ENCODE assay signal across 8 mouse cellular contexts in the genomic region with DNA sequence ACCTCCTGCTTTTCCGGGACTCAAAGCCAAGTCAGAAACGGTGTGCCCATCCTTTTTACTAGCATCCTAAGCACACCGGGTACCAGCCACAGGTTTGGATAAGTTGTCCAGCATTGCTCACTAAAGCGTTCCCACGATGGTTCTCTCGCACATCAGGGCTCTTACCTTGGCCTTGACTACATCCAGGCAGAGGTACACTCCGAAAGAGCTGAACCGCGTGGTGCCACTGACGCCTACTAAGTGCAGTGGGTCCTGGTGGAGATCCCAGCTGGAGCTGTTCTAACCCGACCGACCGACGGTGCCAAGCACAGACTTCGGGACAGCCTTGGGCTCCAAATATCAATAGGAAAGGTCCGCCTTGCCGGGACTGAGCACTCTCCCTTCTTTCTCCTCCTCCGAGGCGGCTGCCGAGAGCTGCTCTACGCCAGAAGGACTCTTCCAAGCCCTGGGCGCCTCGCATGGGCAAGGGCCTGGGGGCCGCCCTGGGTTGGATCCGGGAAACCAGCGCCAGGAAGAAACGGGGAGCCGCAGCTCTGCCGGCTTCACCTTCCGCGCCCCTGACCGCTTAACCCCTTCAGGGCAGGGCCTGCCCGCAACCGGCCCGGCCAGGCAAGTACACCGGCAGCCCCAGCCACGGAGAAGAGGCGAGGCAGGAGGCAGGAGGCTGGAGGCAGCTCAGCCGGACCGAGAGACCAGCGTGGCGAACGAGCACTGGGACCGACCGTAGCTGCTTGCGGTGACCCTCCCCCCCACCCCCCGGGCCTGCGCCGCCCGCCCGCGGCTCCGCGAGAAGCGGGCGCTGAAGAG. TPM values are rescaled to one million over a fixed set of nuclear protein-coding genes. Genes with fewer than 3 reads are reported as not detected.
DNase-seq lines count a peak whose midpoint lies in the region; ATAC-seq and TF ChIP-seq lines count a peak whose summit lies in the region.

No protein-coding gene starts in this region.

- peak overlapping the region; percentile 90 for H3K9ac ChIP-seq in embryonic facial prominence, embryonic 13.5 days
- H3K9ac ChIP-seq in heart, embryonic 13.5 days: peak overlapping the region; percentile 93
- peak overlapping the region; percentile 93 for H3K9ac ChIP-seq in kidney, embryonic 16.5 days (replicated peaks; ENCODE audit: low read length)

- H3K36me3 ChIP-seq in embryonic facial prominence, embryonic 13.5 days: no peaks in the 10 kb centered on the region
- no peaks in the 10 kb centered on the region for H3K36me3 ChIP-seq in heart, embryonic 13.5 days
- H3K36me3 ChIP-seq in kidney, embryonic 16.5 days (ENCODE audit: insufficient read depth, low read length): no peaks in the 10 kb centered on the region

- H3K27ac ChIP-seq in embryonic facial prominence, embryonic 13.5 days: peak overlapping the region; percentile 95
- peak overlapping the region; percentile 94 for H3K27ac ChIP-seq in heart, embryonic 13.5 days (replicated peaks)
- H3K27ac ChIP-seq in kidney, embryonic 16.5 days (ENCODE audit: low read length): peak overlapping the region; percentile 90
- peak overlapping the region; percentile 61 for H3K27ac ChIP-seq in olfactory bulb, adult 2 months (ENCODE audit: insufficient read depth, low read depth, low read length)

- peak overlapping the region; percentile 90 for H3K4me3 ChIP-seq in embryonic facial prominence, embryonic 13.5 days
- H3K4me3 ChIP-seq in heart, embryonic 13.5 days: peak overlapping the region; percentile 87
- peak overlapping the region; percentile 88 for H3K4me3 ChIP-seq in kidney, embryonic 16.5 days (ENCODE audit: low read length)
- H3K4me3 ChIP-seq in lung, adult 2 months (replicated peaks; ENCODE audit: extremely low read depth, low read depth, low read length): peak overlapping the region; percentile 76
- H3K4me3 ChIP-seq in olfactory bulb, adult 2 months (ENCODE audit: insufficient read depth, low read depth, low read length): peak overlapping the region; percentile 87

- ATAC-seq in embryonic facial prominence, embryonic 13.5 days (ENCODE audit: insufficient number of reproducible peaks, insufficient read depth, low FRiP score, low TSS enrichment, low read depth): peak; percentile 22
- peak; percentile 11; the same call in 1 of the 2 replicates for ATAC-seq in heart, embryonic 13.5 days (ENCODE audit: extremely low read depth, insufficient number of reproducible peaks, low FRiP score, low TSS enrichment)
- ATAC-seq in kidney, embryonic 16.5 days (ENCODE audit: low FRiP score, low TSS enrichment): peak; percentile 50

- peaks cover 34% of the 10 kb centered on the region for H3K4me1 ChIP-seq in embryonic facial prominence, embryonic 13.5 days
- H3K4me1 ChIP-seq in heart, embryonic 13.5 days: peaks cover 33% of the 10 kb centered on the region
- peaks cover 12% of the 10 kb centered on the region for H3K4me1 ChIP-seq in kidney, embryonic 16.5 days (ENCODE audit: insufficient read depth, low read length)
- peaks cover 4% of the 10 kb centered on the region for H3K4me1 ChIP-seq in lung, adult 2 months (ENCODE audit: control insufficient read depth, insufficient read depth, low read length)
- H3K4me1 ChIP-seq in olfactory bulb, adult 2 months (ENCODE audit: control insufficient read depth, insufficient read depth, low read length): peaks cover 2% of the 10 kb centered on the region

- peak overlapping the region; percentile 88 for H3K4me2 ChIP-seq in embryonic facial prominence, embryonic 13.5 days
- H3K4me2 ChIP-seq in heart, embryonic 13.5 days: peak overlapping the region; percentile 92
- H3K4me2 ChIP-seq in kidney, embryonic 16.5 days (replicated peaks; ENCODE audit: low read depth, low read length): peak overlapping the region; percentile 92

- H3K27me3 ChIP-seq in embryonic facial prominence, embryonic 13.5 days: no peaks in the 10 kb centered on the region
- 0 out of 2 replicates have a peak, but pooled peaks cover 3% of the 10 kb centered on the region for H3K27me3 ChIP-seq in heart, embryonic 13.5 days (replicated peaks)
- no peaks in the 10 kb centered on the region for H3K27me3 ChIP-seq in kidney, embryonic 16.5 days (ENCODE audit: insufficient read depth, low read length)

- no peak for TF ChIP-seq POLR2A in lung, adult 2 months (IDR thresholded peaks at IDR 0.05; ENCODE audit: borderline replicate concordance, extremely low read depth, low read depth, low read length)
- no peak for TF ChIP-seq POLR2A in olfactory bulb, adult 2 months (IDR thresholded peaks at IDR 0.05; ENCODE audit: insufficient read depth, low read depth, low read length)

- DNase-seq in 3T3-L1 (ENCODE audit: low read depth, low spot score): peak; percentile 66
- peak; percentile 66 for DNase-seq in adrenal gland, postnatal 10 days
- peak; percentile 60 for DNase-seq in lung, adult 2 months
- DNase-seq in urinary bladder, adult 2 months (ENCODE audit: low spot score): peak; percentile 46

- H3K9me3 ChIP-seq in embryonic facial prominence, embryonic 13.5 days: no peaks in the 10 kb centered on the region
- no peaks in the 10 kb centered on the region for H3K9me3 ChIP-seq in heart, embryonic 13.5 days
- H3K9me3 ChIP-seq in kidney, embryonic 16.5 days (ENCODE audit: low read length): no peaks in the 10 kb centered on the region

- under 1% methylated on average over 46 of the region's 56 CpGs for WGBS in embryonic facial prominence, embryonic 13.5 days
- WGBS in heart, embryonic 13.5 days: under 1% methylated on average over 52 of the region's 56 CpGs
- WGBS in kidney, embryonic 16.5 days: under 1% methylated on average over 37 of the region's 56 CpGs
- WGBS in lung, adult 2 months: 2% methylated on average over 56 of the region's 56 CpGs
- 1% methylated on average over 55 of the region's 56 CpGs for WGBS in olfactory bulb, adult 2 months

- TF ChIP-seq CTCF in lung, adult 2 months (IDR thresholded peaks at IDR 0.05; ENCODE audit: insufficient read depth, low read length): no peak
- TF ChIP-seq CTCF in olfactory bulb, adult 2 months (IDR thresholded peaks at IDR 0.05; ENCODE audit: insufficient read depth, low read depth, low read length): no peak

RNA-seq across cellular contexts. Expression of a gene that starts 0.8 kb away (rescaled TPM):
- 10 to 100 TPM; 20.9 to 25.7 TPM for total RNA-seq in adrenal gland, postnatal 10 days (2021)
- 8.4 and 9.6 TPM in 2 replicates for polyA plus RNA-seq in embryonic facial prominence, embryonic 13.5 days (2015; fragmentation: Nextera tagmentation; extraction: Ambion mirVana)
- polyA plus RNA-seq in heart, embryonic 13.5 days (2015; fragmentation: Nextera tagmentation; extraction: Ambion mirVana): 6.0 TPM in 2 replicates
- 5.0 and 6.2 TPM in 2 replicates for polyA plus RNA-seq in kidney, embryonic 16.5 days (2015; fragmentation: Nextera tagmentation; extraction: Ambion mirVana)
- 8.6 and 10.8 TPM in 2 replicates for polyA plus RNA-seq in lung, adult 2 months (2012; rRNA removed)
- polyA plus RNA-seq in olfactory bulb, adult 2 months (2012; ENCODE audit: insufficient read depth, insufficient read length, low replicate concordance, missing spikeins): not detected in 2 replicates
- polyA plus RNA-seq in urinary bladder, adult 2 months (2012; rRNA removed): 20.4 and 23.7 TPM in 2 replicates

Comparison
In these comparisons a context has a peak if more than half of its experiments do, and no peak if none do; other contexts are left out.
1. Peak in every context shown above with its lines: DNase-seq, ATAC-seq, H3K4me3 ChIP-seq and H3K27ac ChIP-seq.